Mouse (Mus musculus): ENCODE results near the gene Atf6b. TPM values are rescaled to one million over a fixed set of nuclear protein-coding genes. Genes with fewer than 3 reads are reported as not detected.

The Atf6b gene
- polyA plus RNA-seq, 1 experiment = 27.9 TPM

- Histone ChIP-seq H3K36me3 (ENCODE audit: control insufficient read depth, insufficient read depth, low read length) (no peaks in the 10 kb centered on the region), H3K27ac (ENCODE audit: control insufficient read depth, insufficient read depth, low read depth, low read length) (no peak overlapping the region), H3K4me3 (ENCODE audit: control insufficient read depth, low read depth, low read length) (no peak overlapping the region), H3K4me1 (ENCODE audit: control insufficient read depth, insufficient read depth, low read length) (peaks cover 21% of the 10 kb centered on the region), H3K27me3 (ENCODE audit: control insufficient read depth, insufficient read depth, low read length) (no peaks in the 10 kb centered on the region)
- TF ChIP-seq POLR2A (IDR thresholded peaks at IDR 0.05; ENCODE audit: control insufficient read depth, low read depth, low read length) (no peak), CTCF (IDR thresholded peaks at IDR 0.05; ENCODE audit: control insufficient read depth, insufficient read depth, insufficient replicate concordance, low read depth, low read length) (no peak)
Observed at GRCm38 (mm10) chr17:34643379-34643778, 3.6 kb upstream of the Atf6b start.

- peaks cover 21% of the 10 kb centered on the region for H3K4me1 ChIP-seq (ENCODE audit: control insufficient read depth, insufficient read depth, low read length)
Observed at GRCm38 (mm10) chr17:34643944-34644343, 3.0 kb upstream of the Atf6b start.

GRCm38 (mm10) chr17:34644608-34645007 lies 2.3 kb upstream of the Atf6b start, which contains the start of gene Fkbpl:
Fkbpl (plus strand) TSS chr17:34644764.
- TF ChIP-seq CTCF (IDR thresholded peaks at IDR 0.05; ENCODE audit: control insufficient read depth, insufficient read depth, insufficient replicate concordance, low read depth, low read length) (no peak), POLR2A (IDR thresholded peaks at IDR 0.05; ENCODE audit: control insufficient read depth, low read depth, low read length) (peak; percentile 85)
- H3K27me3 ChIP-seq (ENCODE audit: control insufficient read depth, insufficient read depth, low read length) = no peaks in the 10 kb centered on the region
- peak within 1 kb of the TSS; percentile 72 for H3K27ac ChIP-seq (ENCODE audit: control insufficient read depth, insufficient read depth, low read depth, low read length)
- H3K36me3 ChIP-seq (ENCODE audit: control insufficient read depth, insufficient read depth, low read length) = no peaks in the 10 kb centered on the region
- H3K4me1 ChIP-seq (ENCODE audit: control insufficient read depth, insufficient read depth, low read length) = peaks cover 21% of the 10 kb centered on the region
- H3K4me3 ChIP-seq (ENCODE audit: control insufficient read depth, low read depth, low read length) = peak within 1 kb of the TSS; percentile 95

More at GRCm38 (mm10) chr17:34643944-34644343, 3.0 kb upstream of the Atf6b start:
- Histone ChIP-seq H3K27ac (ENCODE audit: control insufficient read depth, insufficient read depth, low read depth, low read length) (peak overlapping the region; percentile 72), H3K27me3 (ENCODE audit: control insufficient read depth, insufficient read depth, low read length) (no peaks in the 10 kb centered on the region), H3K4me3 (ENCODE audit: control insufficient read depth, low read depth, low read length) (peak overlapping the region; percentile 95), H3K36me3 (ENCODE audit: control insufficient read depth, insufficient read depth, low read length) (no peaks in the 10 kb centered on the region)
- no peak; the same call in 1 of the 2 replicates for TF ChIP-seq POLR2A (IDR thresholded peaks at IDR 0.05; ENCODE audit: control insufficient read depth, low read depth, low read length)
- TF ChIP-seq CTCF (IDR thresholded peaks at IDR 0.05; ENCODE audit: control insufficient read depth, insufficient read depth, insufficient replicate concordance, low read depth, low read length) = no peak

GRCm38 (mm10) chr17:34645256-34645829 lies 1.6 kb upstream of the Atf6b start:
- Histone ChIP-seq H3K27me3 (ENCODE audit: control insufficient read depth, insufficient read depth, low read length) (no peaks in the 10 kb centered on the region), H3K4me3 (ENCODE audit: control insufficient read depth, low read depth, low read length) (peak overlapping the region; percentile 95), H3K27ac (ENCODE audit: control insufficient read depth, insufficient read depth, low read depth, low read length) (peak overlapping the region; percentile 63), H3K36me3 (ENCODE audit: control insufficient read depth, insufficient read depth, low read length) (no peaks in the 10 kb centered on the region; the same call in 1 of the 2 replicates), H3K4me1 (ENCODE audit: control insufficient read depth, insufficient read depth, low read length) (peaks cover 21% of the 10 kb centered on the region)
- TF ChIP-seq POLR2A (IDR thresholded peaks at IDR 0.05; ENCODE audit: control insufficient read depth, low read depth, low read length) (no peak), CTCF (IDR thresholded peaks at IDR 0.05; ENCODE audit: control insufficient read depth, insufficient read depth, insufficient replicate concordance, low read depth, low read length) (no peak)

GRCm38 (mm10) chr17:34645831-34646511 lies 975 bp upstream of the Atf6b start:
- H3K4me3 ChIP-seq (ENCODE audit: control insufficient read depth, low read depth, low read length) = peak overlapping the region; percentile 95
- H3K27ac ChIP-seq (ENCODE audit: control insufficient read depth, insufficient read depth, low read depth, low read length) = no peak overlapping the region
- no peak for TF ChIP-seq POLR2A (IDR thresholded peaks at IDR 0.05; ENCODE audit: control insufficient read depth, low read depth, low read length)
- no peak for TF ChIP-seq CTCF (IDR thresholded peaks at IDR 0.05; ENCODE audit: control insufficient read depth, insufficient read depth, insufficient replicate concordance, low read depth, low read length)
- H3K27me3 ChIP-seq (ENCODE audit: control insufficient read depth, insufficient read depth, low read length) = no peaks in the 10 kb centered on the region
- peaks cover 3% of the 10 kb centered on the region for H3K36me3 ChIP-seq (ENCODE audit: control insufficient read depth, insufficient read depth, low read length)
- peaks cover 21% of the 10 kb centered on the region for H3K4me1 ChIP-seq (ENCODE audit: control insufficient read depth, insufficient read depth, low read length)

GRCm38 (mm10) chr17:34648141-34648890 lies 1.4 kb downstream of the Atf6b start:
- no peak for TF ChIP-seq CTCF (IDR thresholded peaks at IDR 0.05; ENCODE audit: control insufficient read depth, insufficient read depth, insufficient replicate concordance, low read depth, low read length)
- TF ChIP-seq POLR2A (IDR thresholded peaks at IDR 0.05; ENCODE audit: control insufficient read depth, low read depth, low read length) = no peak
- H3K36me3 ChIP-seq (ENCODE audit: control insufficient read depth, insufficient read depth, low read length) = peaks cover 13% of the 10 kb centered on the region
- H3K27ac ChIP-seq (ENCODE audit: control insufficient read depth, insufficient read depth, low read depth, low read length) = no peak overlapping the region
- no peaks in the 10 kb centered on the region for H3K27me3 ChIP-seq (ENCODE audit: control insufficient read depth, insufficient read depth, low read length)
- no peak overlapping the region; the same call in 1 of the 2 replicates for H3K4me3 ChIP-seq (ENCODE audit: control insufficient read depth, low read depth, low read length)
- peaks cover 21% of the 10 kb centered on the region for H3K4me1 ChIP-seq (ENCODE audit: control insufficient read depth, insufficient read depth, low read length)
